Mouse (Mus musculus) lung, embryonic 15.5 days (tissue): ENCODE measurements around the gene Gm28047. TPM values are rescaled to one million over a fixed set of nuclear protein-coding genes. Genes with fewer than 3 reads are reported as not detected.
"Not testable (repeated sequence)": the region's sequence is repeated elsewhere in the genome, so short reads cannot be mapped to it uniquely, and the experiment has no call there.

Experiments
- ATAC-seq: fragments of 200-750 bp; cut with Nextera tagmentation; 2 replicates; pipeline ENCODE4 v1.8.0; 2017; ENCODE audit warnings: moderate number of reproducible peaks, borderline replicate concordance; ENCODE audit not compliant: low FRiP score, low TSS enrichment; ENCODE audit errors: extremely low read depth
- H3K27ac ChIP-seq: fragments of 300-500 bp; sonication (generic); 2 replicates; pipeline ENCODE4 v1.5.1; 2015; ENCODE audit warnings: moderate library complexity, mild to moderate bottlenecking, inconsistent platforms
- H3K27me3 ChIP-seq: fragments of 300-500 bp; sonication (generic); 2 replicates; pipeline ENCODE4 v1.6.1; 2015; ENCODE audit warnings: inconsistent platforms
- H3K36me3 ChIP-seq: fragments of 300-500 bp; sonication (generic); 2 replicates; pipeline ENCODE4 v1.6.1; 2015; ENCODE audit warnings: inconsistent platforms
- H3K4me1 ChIP-seq: fragments of 300-500 bp; sonication (generic); 2 replicates; pipeline ENCODE4 v1.6.1; 2015; ENCODE audit warnings: inconsistent platforms
- H3K4me2 ChIP-seq: fragments of 300-500 bp; sonication (generic); 2 replicates; pipeline ENCODE4 v1.6.1; 2015; ENCODE audit warnings: inconsistent platforms, mild to moderate bottlenecking, moderate library complexity
- H3K4me3 ChIP-seq: fragments of 300-500 bp; sonication (generic); 2 replicates; pipeline ENCODE4 v1.5.1; 2015; ENCODE audit warnings: mild to moderate bottlenecking, inconsistent platforms
- H3K9ac ChIP-seq: fragments of 300-500 bp; sonication (generic); 2 replicates; pipeline ENCODE4 v1.6.1; 2015; ENCODE audit warnings: inconsistent platforms
- H3K9me3 ChIP-seq: fragments of 300-500 bp; sonication (generic); 2 replicates; pipeline ENCODE4 v1.6.1; 2016; ENCODE audit warnings: inconsistent platforms
- WGBS: fragments of 180-500 bp; shearing (Covaris S2); methylation state at CpG from one replicate; pipeline ENCODE4 v1.1.7; 2015; 5-methylcytosine and 5-hydroxymethylcytosine counted together
- polyA plus RNA-seq: library from polyadenylated mRNA; unstranded; fragments of >200 nt; fragmentation: Nextera tagmentation; extraction: Ambion mirVana; gene quantifications from 2 replicates; pipeline ENCODE4 v1.2.1, GENCODE M21; 2015

Gene Gm28047
- polyA plus RNA-seq = not detected in 2 replicates

DNA sequence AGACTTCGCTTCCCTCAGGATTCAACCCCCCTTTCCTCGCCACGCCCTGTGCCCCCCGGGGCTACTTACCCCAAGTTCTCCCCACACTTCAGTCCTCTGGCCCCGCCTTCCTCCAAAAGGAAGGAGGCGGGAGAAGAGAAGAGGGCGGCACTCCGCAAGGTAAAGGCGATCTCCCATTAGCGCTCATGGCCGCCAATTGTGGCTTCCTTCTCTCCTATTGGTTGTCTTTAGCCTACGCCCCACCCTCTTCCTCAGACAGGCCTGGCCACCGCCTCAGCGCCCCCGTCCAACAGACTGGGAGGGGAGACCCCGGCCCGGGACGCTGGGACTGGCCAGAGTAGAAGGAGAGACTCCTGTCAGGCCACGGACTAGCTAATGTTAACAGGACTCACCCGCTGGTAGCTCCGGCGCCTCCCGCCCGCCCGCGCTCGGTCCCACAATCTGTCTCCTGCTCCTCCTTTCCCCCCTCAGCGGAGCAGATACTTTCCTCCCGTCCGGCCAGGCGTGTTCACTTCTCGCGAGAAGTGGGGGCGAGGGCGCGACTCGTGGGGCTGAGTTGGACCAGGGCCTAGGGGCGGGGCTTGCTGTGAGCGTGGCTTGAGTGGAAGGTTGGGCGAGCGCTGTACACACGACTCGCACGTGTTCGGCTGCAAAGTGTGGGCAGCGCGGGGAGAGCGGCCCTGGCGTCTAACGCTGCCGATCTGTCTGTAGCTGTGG, at the start of gene Gm28047, which contains the start of gene Atf7:
Gene Gm28047 (minus strand): TSS at position 98 of the 717 bp plus-strand sequence.
Gene Atf7 (minus strand): TSS at position 495 of the 717 bp plus-strand sequence.
- peak within 1 kb of the TSS; percentile 100 for H3K27ac ChIP-seq
- H3K9ac ChIP-seq = peak within 1 kb of the TSS; percentile 90
- WGBS = under 1% methylated on average over 47 of the region's 51 CpGs
- H3K36me3 ChIP-seq = no peaks in the 10 kb centered on the region
- peak within 1 kb of the TSS; percentile 79 for H3K4me3 ChIP-seq
- ATAC-seq = peak; percentile 99
- H3K9me3 ChIP-seq = no peaks in the 10 kb centered on the region
- no peaks in the 10 kb centered on the region for H3K27me3 ChIP-seq
- peaks cover 22% of the 10 kb centered on the region for H3K4me1 ChIP-seq
- peak within 1 kb of the TSS; percentile 82 for H3K4me2 ChIP-seq

DNA sequence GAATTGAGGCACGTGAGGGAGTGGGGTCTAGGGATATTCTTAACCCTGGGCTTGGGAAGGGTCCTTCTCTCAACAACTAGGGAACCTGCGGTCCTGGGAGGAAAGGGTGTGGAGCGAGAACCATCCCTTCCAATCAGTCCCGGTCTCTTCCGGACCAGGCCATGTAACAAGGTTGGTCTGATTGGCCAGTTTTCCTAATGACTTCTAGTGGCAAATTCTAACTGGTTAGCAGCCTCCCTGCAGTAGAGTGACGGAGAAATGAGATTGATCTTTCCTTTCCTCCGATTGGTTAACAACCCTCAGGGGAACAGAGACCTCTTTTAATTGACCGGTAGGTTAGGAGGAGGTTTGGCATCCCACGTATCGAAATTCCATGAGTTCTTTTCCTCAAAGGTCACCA, 48.7 kb upstream of the Gm28047 start:
- no peak overlapping the region for H3K9ac ChIP-seq
- H3K27me3 ChIP-seq = no peaks in the 10 kb centered on the region
- no peaks in the 10 kb centered on the region for H3K9me3 ChIP-seq
- H3K4me2 ChIP-seq = peak overlapping the region; percentile 63
- WGBS = 2% methylated on average over 10 of the region's 10 CpGs
- H3K4me1 ChIP-seq = peaks cover 29% of the 10 kb centered on the region
- peak overlapping the region; percentile 32 for H3K4me3 ChIP-seq
- peak; percentile 60; the same call in 1 of the 2 replicates for ATAC-seq
- peak overlapping the region; percentile 95 for H3K27ac ChIP-seq
- H3K36me3 ChIP-seq = no peaks in the 10 kb centered on the region

DNA sequence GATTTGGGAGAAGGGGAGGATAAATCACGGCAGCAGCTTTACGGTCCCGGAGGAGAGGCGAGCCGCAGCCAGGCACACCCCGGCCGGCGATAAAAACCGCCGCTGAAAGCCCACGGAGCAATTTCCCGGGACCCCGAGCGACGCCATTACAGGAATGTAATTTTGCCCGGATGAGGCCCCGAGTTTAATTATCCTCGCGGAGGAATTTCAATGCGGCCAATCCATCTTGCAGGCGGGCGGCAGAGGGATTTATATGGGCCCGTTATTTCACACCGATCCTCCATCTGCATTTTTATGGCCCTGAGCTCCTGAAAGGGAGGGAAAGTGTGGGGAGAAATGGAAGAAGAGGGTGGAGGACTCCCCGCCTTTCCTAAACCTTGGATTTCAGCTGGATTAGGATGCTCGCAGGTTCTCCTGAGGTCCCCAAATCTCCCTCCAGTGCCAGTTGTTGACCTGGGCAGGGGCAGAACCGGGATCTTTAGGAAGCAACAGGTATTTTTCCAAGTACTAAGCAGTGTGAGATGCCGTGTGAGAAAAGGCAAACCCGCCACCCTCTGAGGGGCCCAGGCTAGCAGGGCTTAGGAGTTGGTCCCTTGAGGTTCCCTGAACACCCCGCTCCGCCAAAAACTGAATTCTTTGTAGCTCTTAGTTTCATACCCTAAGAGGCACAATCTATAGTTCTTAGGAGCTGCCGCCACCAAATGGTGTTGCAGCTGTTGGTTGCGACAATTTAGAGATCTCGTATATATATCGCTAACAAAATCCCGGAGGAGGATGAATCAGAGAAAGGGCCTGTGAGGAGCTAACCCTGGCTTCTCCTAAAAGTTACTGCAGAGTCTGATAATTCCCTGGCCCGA, 47.6 kb upstream of the Gm28047 start, which contains the start of gene Atp5g2:
Gene Atp5g2 (minus strand): TSS at position 138 of the 857 bp plus-strand sequence.
- 3% methylated on average over 37 of the region's 37 CpGs for WGBS
- H3K27me3 ChIP-seq = no peaks in the 10 kb centered on the region
- peak within 1 kb of the TSS; percentile 68 for H3K9ac ChIP-seq
- H3K4me3 ChIP-seq = peak within 1 kb of the TSS; percentile 82
- no peak for ATAC-seq
- peak within 1 kb of the TSS; percentile 63 for H3K4me2 ChIP-seq
- H3K36me3 ChIP-seq = peaks cover 7% of the 10 kb centered on the region
- peak within 1 kb of the TSS; percentile 95 for H3K27ac ChIP-seq
- peaks cover 29% of the 10 kb centered on the region for H3K4me1 ChIP-seq
- H3K9me3 ChIP-seq = no peaks in the 10 kb centered on the region

DNA sequence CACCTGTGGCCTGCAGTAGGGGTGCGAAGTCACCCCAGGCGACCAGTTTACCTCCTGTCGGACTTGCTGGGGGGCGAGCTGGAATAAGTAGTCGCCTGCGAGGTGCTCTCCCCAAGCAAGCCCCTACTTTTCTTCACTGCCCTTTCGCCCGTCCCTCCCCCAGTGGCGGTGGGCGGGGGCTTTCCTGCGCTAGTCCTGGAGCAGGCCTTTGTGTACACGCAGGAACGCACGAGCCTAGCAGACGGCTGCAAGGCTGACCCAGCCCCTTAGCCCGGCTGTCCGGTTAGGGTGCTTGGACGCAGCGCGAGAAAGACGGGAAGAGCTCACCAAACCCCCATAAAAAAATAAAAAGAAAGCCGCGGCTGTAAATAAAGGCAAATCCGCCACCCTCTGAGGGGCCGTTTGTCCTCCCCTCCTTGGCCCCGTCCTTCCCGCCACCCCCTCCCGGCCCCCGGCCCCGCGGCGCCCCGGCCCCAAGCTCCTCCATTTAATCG, 46.9 kb upstream of the Gm28047 start:
- peak; percentile 83 for ATAC-seq

DNA sequence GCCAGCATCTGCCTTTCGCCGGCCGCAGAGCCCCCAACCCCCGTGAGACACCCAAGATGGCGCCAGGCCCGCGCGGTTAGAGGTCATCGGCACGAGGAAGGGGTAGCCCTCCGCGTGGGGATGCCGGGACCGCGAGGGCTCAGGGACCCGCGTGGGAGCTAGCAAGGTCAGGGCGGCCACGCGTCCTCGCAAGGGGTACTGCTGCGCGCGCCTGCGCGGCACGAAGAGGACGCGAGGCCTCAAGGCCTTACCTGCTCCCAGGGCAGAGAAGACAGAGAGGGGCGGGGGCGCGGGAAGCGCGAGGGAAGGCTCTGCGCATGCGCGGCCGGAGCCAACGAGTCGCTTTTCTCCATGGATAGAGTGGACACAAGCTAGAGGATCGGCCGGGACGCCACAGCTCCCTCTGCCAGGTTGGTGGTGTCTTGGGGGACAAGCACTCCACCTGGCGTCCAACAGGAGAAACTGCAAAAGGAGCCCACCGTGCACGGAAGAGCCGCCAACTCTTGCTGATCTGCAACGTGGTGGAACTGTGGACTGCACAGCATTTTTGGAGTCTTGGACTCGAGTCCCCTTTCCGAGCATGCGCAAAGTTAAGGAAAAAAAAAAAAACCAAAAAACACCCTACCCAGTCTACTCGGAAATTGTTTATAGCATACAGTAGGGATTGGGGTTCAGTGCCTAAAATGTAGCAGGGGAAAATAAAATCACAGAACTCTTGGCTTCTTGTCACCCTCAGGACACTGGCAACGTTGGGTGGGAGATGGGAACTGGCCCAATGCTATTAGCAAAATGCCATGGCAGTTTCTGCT, 46.1 kb upstream of the Gm28047 start:
- no peaks in the 10 kb centered on the region for H3K27me3 ChIP-seq
- no peaks in the 10 kb centered on the region for H3K9me3 ChIP-seq
- peaks cover 22% of the 10 kb centered on the region for H3K36me3 ChIP-seq
- H3K4me3 ChIP-seq = peak overlapping the region; percentile 82
- peaks cover 29% of the 10 kb centered on the region for H3K4me1 ChIP-seq
- H3K9ac ChIP-seq = peak overlapping the region; percentile 96
- WGBS = under 1% methylated on average over 53 of the region's 53 CpGs
- H3K27ac ChIP-seq = peak overlapping the region; percentile 95
- peak; percentile 88 for ATAC-seq
- H3K4me2 ChIP-seq = peak overlapping the region; percentile 63

More for the DNA sequence above, 46.9 kb upstream of the Gm28047 start:
- Histone ChIP-seq H3K4me3 (peak overlapping the region; percentile 82), H3K9ac (peak overlapping the region; percentile 68), H3K27ac (peak overlapping the region; percentile 95), H3K4me2 (peak overlapping the region; percentile 63), H3K9me3 (no peaks in the 10 kb centered on the region), H3K36me3 (peaks cover 14% of the 10 kb centered on the region), H3K4me1 (peaks cover 29% of the 10 kb centered on the region), H3K27me3 (no peaks in the 10 kb centered on the region)
- WGBS = under 1% methylated on average over 33 of the region's 34 CpGs

DNA sequence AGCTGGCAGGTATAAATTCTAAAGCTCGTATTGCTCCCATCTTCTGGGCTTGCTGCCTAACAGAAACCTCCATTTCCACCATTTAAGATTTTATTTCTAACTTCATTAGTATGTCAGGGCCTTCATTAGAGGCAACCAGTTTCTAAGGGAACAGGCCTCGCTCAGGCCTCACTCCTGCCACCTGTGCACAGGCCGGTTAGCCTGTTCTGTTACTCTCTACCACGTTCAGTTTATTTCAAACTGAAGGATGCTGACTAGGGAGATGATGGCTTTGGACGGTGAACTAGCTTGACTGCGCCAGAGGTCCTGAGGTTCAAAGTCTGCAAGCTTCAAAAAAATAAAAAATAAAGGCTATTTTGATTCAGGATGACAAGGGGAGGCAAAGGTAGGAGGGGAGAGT, 45.4 kb upstream of the Gm28047 start:
- peak overlapping the region; percentile 90 for H3K27ac ChIP-seq
- H3K27me3 ChIP-seq = no peaks in the 10 kb centered on the region
- 4% methylated on average over 6 of the region's 6 CpGs for WGBS
- peaks cover 25% of the 10 kb centered on the region for H3K36me3 ChIP-seq
- H3K9ac ChIP-seq = peak overlapping the region; percentile 96
- peaks cover 29% of the 10 kb centered on the region for H3K4me1 ChIP-seq
- H3K4me3 ChIP-seq = peak overlapping the region; percentile 82
- H3K9me3 ChIP-seq = no peaks in the 10 kb centered on the region
- ATAC-seq = no peak
- H3K4me2 ChIP-seq = peak overlapping the region; percentile 63

DNA sequence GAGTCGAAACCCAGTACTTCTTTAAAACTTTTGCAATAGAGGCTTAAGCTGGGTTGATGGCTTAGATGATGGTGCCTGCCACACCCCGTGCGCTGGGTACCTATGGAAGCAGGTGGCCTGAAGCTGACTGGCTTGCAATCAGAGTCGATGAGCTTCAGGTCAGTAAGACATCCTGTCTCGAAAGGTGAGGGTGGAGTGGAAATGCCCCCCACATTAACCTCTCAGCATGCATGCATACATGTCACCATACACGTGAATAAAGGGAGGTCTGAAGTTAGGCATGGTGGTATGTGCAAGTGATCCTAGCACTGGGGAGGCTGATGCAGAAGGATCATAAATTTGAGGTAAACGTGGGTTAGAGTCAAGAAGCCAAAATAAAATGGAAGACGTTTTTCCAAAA, 44.7 kb upstream of the Gm28047 start:
- no peak overlapping the region for H3K9ac ChIP-seq
- no peak overlapping the region for H3K4me3 ChIP-seq
- H3K27me3 ChIP-seq = no peaks in the 10 kb centered on the region
- 78% methylated on average over 8 of the region's 8 CpGs for WGBS
- peaks cover 33% of the 10 kb centered on the region for H3K36me3 ChIP-seq
- ATAC-seq = no peak
- H3K4me2 ChIP-seq = peak overlapping the region; percentile 63
- no peak overlapping the region for H3K27ac ChIP-seq
- peaks cover 27% of the 10 kb centered on the region for H3K4me1 ChIP-seq
- no peaks in the 10 kb centered on the region for H3K9me3 ChIP-seq

DNA sequence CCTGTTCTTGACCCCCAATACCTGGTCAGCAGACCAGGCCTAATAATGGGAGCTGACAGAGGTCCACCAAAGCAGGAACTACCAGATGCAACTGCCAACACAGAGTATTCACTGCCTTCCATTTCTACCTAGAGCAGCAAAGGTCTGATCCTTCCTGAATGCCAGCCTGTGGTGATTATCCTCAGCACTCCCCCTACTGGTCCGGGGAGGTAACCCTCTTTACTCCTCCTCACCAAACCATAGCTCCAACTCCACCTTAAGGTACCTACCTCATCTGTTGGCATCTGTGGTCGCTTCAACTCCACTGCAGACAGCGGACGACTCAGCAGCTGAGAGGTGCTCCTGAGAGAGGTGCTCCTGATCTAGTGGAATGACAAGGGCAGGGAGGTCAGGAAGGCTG, 40.6 kb upstream of the Gm28047 start:
- Histone ChIP-seq H3K27me3 (no peaks in the 10 kb centered on the region), H3K9me3 (no peaks in the 10 kb centered on the region), H3K9ac (no peak overlapping the region), H3K27ac (no peak overlapping the region), H3K4me1 (peaks cover 8% of the 10 kb centered on the region; the same call in 1 of the 2 replicates), H3K4me3 (no peak overlapping the region), H3K36me3 (peaks cover 66% of the 10 kb centered on the region), H3K4me2 (no peak overlapping the region)
- 41% methylated on average over 4 of the region's 4 CpGs for WGBS
- no peak for ATAC-seq

DNA sequence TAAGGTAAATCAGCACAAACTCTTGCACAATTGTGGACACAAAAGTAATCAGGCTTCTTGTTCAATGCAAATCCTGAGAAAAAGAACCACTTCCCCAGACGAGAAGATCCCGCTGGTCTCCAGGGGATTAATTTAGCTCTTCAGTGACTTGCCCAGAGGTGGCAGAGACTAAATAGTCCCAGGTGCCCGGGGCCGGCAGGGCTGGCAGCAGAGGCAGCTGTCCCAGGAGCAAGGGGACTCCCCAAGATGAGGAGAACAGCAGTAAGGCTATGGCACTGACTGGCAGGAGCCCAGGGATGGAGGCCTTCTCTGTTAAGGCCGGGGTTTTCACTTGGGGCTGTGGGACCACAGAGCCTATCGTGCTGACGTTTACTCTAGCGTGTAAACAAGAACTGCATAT, 39.0 kb upstream of the Gm28047 start:
- peaks cover 74% of the 10 kb centered on the region for H3K36me3 ChIP-seq

DNA sequence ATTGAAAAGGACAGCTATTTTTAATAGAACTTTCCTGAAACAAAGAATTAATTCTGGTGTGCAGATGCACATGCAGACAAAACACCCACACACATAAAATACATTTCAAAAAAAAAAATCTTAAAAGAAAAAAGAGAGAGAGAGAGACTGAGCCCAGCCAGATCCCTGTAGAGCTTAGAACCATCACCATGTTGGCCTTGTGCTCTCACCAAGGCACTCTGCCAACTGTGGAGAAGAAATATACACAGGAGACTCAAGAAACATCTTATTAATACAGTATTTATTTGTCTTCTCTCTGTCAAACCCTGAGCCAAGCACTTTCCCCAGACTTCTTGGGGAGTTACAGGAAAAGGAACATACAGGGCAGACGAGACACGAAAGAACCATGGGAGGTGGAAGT, 37.7 kb upstream of the Gm28047 start:
- not testable (repeated sequence) for ATAC-seq, H3K9ac ChIP-seq, H3K27me3 ChIP-seq, H3K27ac ChIP-seq, H3K9me3 ChIP-seq, H3K4me2 ChIP-seq, H3K4me1 ChIP-seq, H3K4me3 ChIP-seq
- WGBS = no CpG with 5 or more reads among the region's 2 CpGs
- H3K36me3 ChIP-seq = peaks cover 69% of the 10 kb centered on the region

More for the DNA sequence above, 39.0 kb upstream of the Gm28047 start:
- Histone ChIP-seq H3K4me2 (no peak overlapping the region), H3K27me3 (no peaks in the 10 kb centered on the region), H3K9ac (no peak overlapping the region), H3K9me3 (no peaks in the 10 kb centered on the region), H3K4me1 (0 out of 2 replicates have a peak, but pooled peaks cover 3% of the 10 kb centered on the region), H3K4me3 (no peak overlapping the region), H3K27ac (peak overlapping the region; percentile 31)
- ATAC-seq = no peak
- 79% methylated on average over 8 of the region's 8 CpGs for WGBS

DNA sequence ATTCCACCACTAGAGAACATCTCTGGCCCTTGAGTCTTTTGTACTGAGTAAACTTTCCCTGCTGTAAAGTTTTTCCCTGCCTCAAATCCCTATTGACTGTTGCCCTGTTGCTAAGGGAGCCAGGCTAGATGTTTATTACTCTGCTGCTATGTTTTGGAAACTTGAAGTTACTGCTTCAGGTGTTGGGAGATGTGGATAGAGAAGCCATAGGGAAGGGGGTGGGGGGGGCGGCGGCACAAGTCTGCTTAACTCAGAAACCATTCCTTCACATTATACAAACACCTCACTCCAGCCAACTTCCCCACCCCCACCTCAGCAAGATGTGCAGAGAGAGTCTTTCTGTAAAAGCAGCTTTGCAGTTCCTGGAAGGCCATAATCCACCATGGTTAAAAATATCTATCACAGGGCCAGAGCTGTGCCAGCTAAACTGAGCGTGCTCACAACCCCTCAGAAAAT, 33.1 kb upstream of the Gm28047 start:
- Histone ChIP-seq H3K9ac (no peak overlapping the region), H3K4me2 (no peak overlapping the region), H3K9me3 (no peaks in the 10 kb centered on the region), H3K36me3 (peaks cover 26% of the 10 kb centered on the region), H3K4me1 (peaks cover 35% of the 10 kb centered on the region), H3K27ac (peak overlapping the region; percentile 99), H3K4me3 (no peak overlapping the region), H3K27me3 (no peaks in the 10 kb centered on the region)
- 20% methylated on average over 3 of the region's 3 CpGs for WGBS
- ATAC-seq = peak; percentile 36; the same call in 1 of the 2 replicates
